Mouse (Mus musculus) testis, postnatal 14 days (tissue): ENCODE measurements around the gene Gm27027.

Experiments
- DNase-seq: peaks from one replicate; pipeline ENCODE4 v3.0.0; 2021; ENCODE audit warnings: low spot score

Gene Gm27027

DNA sequence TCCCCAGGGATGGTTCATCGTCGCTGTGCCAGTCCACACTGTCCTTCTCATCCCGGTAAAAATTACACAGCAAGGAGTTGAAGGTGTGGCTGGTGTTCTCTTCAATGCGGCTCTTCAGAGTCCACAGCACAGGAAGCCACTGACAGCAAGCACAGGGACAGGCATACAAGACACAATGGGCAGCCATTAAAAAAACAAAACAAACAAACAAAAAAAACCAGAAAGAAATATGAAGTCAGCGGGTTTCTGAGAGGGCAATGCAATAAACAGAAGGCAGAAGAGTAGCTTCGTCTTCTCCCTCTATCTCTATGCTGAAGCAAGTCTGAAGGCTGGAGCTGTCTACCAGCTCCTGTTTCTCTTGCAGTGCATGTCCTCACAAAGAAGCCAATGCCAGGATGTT lies at the start of gene Gm27027:
TSS of gene Gm27027 (minus strand) at position 101 of the 400 bp plus-strand sequence.
- DNase-seq, result no peak

DNA sequence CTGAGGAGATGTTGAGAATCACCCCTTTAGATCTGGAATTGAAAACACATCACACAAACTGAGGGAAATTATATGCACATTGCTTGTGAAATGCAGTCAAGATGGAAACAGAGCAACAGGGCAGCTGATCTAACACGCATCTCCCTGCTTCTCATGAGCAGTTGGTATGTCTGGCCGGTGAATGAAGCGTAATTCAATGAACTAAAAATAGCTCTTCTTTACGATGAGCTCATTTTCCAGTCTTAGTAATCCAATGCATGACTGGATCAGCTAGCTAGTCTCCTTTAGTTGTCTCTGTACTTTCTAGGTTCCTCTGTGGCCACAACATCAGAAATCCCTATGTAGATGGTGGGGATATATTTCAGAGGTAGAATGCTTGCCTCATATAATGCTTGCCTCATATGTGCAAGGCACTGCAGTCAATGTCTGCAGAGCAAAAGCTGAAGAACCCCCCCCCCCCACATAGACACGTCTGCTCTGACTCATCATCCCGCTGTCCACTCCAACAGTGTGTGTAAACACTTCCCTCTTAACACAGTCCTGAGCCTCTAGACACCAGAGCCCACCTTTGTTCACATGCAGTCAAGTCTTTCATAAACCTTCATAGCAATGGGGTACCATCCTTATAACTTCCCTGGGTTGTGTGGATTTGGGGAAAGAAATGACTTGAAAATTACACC lies 49.4 kb upstream of the Gm27027 start:
- DNase-seq, result no peak

DNA sequence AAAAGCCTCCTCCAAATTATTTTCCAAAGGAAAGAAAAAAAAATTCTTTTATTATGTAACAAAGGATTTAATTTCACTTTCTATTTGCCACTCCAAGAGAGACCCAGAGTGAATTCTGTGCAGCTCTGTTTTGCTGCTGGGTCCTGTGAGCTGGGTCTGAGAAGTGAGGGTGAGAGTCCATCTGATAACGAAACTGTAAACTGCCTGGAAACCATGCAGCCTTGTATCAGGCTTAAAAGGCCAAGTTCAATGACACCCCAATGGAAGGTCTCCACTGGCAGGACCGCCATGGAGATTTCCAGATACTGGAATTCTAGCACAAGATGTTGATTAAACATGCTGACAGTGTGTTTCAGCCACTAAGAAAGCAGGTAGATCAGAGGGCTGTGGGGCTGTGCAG lies 48.0 kb upstream of the Gm27027 start:
- DNase-seq, result no peak

DNA sequence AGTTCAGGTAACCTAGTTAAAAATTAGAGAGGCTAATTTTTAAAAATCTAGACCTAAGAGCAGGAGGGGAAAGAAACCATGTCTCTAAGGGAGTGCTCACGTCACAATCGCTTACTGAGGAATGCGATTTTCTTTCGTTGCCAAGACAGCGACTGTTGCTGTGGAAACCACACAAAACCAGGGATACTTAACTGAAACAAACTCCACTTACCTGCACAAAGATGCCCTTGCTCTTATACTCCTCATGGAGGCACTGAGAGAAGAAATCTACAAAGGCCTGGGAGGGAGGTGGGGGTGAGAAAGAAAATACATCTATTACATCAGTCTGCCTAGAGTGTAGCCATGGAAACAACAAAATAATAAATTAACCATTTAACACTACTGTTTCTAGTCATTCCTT lies 47.5 kb upstream of the Gm27027 start:
- DNase-seq, result no peak

DNA sequence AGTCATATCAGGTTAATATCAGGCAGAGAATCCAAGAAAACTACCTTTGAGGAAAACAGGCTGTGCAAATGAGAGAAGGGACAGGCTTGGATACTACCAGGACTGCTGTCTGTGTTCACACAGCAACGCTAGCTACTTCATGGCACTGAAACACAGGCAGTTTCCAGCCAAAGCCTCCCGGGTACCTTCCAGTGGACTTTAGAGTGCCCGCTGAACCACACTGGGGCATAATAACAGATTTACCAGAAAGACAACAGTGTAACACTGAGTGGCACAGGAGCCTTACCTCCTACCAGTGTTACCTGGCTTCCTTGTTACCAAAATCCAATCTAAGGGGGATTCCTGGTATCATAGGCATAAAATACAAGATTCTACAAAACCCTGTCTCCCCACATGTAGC lies 46.3 kb upstream of the Gm27027 start:
- no peak for DNase-seq

DNA sequence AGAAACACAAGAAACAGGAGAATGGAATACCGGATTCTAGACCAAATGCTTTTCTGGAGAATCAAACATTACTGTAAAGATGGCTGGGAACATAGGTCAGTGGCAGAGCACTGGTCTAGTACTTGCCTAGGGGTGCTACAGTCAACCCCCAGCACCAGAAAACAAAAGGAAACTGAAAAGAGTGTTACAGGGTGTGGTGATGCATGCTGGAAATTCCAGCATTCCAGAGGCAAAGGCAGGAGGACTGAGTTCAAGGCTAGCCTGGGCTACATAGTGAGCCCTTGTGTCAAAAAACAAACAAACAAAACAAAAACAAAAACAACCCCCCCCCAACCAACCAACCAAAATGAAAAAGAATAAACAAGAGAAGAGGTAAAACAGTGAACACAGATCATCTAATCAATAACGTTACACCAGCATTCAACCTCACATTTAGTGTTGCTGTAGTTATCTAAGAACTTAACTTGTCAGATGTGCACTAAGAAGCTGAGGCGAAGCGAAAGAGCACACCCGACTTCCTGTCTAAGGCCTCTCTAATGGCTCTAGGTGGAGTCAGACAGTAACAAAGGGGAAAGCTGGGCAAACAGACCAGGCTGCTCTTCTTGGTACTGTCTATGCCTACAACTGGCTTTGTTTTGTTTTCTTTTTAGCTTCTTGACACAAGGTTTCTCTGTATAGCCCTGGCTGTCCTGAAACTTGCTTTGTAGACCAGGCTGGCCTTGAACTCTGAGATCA lies 44.4 kb upstream of the Gm27027 start:
- DNase-seq, result no peak

DNA sequence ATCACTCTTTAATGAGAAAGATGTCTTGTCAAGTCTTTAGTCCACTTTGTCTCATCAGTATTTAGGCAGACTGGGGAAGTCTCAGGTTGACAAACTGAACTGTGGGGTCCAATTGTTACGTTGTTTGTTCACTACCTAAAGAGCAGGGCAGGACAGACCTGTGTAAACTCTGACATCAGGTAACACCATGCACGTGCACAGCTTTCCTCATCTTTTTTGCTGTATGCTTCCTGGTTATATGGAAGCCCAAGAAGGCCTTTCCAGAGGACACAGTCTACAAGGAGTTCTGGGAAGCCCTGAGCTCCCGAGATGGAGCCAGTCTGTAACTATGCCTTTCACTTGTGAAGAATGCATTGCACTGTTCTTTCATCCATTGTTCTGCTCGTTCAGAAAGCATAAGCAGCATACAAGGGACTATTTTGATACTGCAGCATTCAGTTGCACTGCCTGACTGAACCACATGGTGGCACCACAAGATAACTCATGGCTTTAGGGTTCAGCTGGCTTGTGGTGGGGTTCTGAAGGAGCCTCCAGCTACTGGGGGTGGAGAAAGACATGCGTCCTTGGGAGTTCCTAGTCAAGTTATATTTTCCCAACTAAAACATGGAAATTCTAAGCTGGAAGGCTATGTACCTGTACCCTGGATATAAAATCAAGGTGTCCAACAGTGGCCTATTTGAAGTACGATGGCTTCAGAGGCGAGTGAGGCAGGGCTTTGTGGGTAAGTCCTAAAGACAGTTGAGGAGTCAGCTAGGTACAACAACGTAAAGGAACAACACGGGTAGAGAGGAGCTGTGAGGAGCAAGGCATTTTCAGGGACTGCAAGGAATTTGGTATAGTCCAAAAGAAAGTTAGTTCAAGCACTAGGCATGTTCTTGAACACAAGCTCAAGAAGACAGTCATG lies 39.5 kb upstream of the Gm27027 start:
- no peak for DNase-seq

DNA sequence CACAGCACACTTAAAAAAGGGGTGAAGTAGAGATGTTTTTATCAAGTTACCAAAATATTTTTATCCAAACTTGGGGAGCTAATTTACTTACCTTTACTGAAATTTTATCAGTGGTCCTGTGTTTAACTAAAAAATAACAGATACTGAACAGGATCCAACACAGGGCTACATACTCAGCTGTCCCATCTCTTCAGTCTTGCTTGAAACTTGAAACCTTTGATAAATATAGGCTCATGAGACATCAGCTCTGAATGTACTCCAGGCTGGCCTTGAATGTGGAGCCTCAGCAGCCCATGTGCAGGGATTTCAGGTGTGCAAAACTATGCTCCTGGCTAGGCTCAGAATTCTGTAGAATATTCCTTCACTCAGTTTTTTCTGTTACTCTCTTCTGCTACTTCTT lies 34.4 kb upstream of the Gm27027 start:
- DNase-seq, result no peak

DNA sequence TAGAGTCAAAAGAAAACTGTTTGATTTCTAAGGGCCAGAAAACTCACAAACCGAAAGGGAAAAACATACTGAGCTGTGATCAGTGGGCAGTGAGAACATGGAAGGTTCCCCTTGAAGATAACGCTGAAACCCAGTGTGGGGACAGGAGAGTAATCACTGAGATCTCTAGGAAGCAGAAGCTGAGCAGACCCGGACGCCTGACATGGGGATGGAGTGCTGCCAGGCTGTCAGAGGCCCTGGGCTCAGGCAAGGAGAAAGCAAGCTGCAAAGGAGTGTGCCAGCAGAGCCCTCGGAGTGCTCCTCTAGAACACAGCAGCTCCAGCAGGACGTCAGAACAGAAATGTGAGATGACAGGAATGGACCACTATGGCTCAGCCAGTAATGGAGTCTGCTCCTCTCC lies 28.5 kb upstream of the Gm27027 start:
- no peak for DNase-seq

DNA sequence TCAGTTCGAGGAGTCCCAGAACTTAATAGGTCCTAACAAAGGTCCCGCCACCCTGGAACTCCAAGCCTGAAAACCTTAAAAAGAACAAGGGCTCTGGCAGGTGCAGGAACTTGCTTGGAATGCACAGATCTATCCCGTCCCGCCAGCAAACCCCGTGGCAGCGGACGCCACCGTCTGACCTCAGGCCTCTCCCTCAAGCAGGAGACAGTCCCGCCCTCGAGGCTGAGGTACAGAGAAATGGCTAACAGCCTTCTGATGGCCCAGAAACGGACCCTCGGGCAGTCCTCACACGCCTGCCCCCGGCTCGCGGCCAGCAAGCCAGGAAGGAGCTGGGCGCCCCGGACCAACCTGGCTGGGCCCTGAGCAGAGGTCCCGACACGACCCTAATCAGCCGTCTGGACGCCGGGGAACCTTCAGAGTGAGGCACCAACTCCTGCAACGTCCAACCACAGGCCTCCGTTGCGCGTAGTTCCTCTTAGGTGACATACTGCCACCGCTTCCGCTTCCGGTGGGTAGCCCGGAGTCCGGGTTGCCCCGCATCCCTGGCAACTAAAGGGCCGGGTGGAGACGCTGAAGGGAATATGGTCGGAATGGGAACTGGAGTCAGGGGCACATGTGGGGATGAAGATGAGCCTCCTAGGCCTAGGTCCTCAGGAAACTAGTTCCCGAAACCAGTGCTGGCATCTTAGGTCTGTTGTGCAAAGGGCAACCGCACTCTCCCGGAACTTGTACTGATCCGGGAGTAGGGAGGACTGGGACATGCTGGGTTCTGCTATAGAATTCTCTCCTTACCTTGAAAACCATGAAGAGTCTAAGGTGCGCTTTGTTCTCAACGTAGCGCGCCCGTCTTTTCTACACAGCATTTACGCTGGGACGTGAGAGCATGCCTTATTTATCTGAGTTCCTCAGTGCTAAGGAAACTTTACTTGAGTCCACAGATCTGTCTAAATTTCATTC lies 14.5 kb upstream of the Gm27027 start, which contains the start of gene Alkbh3:
TSS of gene Alkbh3 (minus strand) at position 473 of the 957 bp plus-strand sequence.
- DNase-seq, result peak; percentile 93

DNA sequence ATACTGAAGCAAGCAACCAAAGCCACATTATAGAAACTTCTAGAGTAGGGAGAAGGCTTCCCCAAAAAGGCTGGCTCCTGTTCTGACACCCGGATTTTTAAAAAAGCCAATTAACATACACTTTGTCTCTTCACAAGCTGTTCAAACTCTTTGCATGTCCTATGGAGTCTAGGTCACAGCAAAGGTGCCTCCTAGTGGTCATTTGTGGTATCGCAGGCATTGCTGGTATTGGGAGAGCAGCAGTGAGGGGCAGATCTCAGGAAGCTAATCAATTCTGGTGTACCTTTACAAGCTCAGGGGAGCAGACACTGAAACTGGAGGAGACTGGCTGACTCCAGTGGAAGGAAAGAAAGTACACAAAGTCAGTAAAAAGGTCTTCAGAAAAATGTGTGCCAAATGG lies 6.2 kb upstream of the Gm27027 start:
- DNase-seq, result peak; percentile 60

DNA sequence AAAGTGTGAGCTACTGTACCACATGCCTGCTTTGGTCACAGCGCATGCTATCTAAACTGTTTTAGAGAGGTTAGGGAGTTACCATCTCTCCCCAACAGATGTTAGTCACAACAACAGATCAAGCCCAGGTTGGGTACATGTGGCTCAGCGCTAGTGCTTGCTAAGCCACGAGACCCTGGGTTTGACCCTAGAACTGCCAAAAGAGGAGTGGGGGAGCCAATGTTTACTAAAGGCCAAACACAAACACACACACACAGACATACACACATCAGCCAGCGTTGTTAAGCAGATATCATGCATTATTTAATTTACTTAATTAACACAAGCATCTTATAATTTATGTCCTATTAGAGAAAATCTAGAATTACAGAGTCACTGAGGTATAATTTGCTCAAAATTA lies 5.8 kb upstream of the Gm27027 start:
- no peak for DNase-seq

DNA sequence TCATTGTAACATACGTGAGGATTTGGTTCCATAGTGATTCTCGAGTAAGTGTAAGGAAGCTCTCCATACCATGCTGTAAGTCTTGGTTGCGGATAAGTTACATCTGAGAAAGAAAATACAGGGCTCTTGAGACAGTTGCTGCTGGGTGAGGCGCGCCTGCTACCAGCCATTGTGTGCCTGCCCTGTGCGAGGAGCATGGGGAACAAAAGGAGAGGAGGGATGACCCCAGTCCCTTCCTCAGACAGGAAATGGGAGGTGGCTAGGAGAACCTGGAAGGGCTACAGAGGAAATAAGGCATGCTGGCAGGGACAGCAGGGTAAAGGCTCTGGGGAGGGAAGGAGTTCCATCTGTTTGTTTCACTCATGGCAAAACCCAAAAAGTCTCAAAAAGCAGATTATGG lies 5.3 kb upstream of the Gm27027 start:
- DNase-seq, result no peak

DNA sequence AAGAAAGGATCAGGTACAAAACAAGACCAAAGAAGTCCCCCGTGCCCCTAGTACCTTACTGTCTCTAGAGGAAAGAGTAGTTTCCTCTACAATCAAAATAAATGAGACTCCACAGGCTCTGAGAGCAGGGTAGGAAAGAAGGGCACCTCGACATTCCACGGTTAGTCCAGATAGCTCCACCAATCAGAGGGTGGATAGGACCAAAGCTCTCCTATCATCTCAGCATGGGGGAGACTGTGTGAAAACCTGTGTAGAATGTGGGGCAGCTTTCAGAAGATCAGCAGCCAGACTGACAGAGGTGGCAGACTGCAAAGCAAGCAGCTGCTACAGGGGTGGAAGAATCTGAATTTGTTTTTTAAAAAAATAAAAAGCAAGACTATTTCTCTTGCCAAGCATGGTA lies 3.3 kb downstream of the Gm27027 start:
- no peak for DNase-seq

DNA sequence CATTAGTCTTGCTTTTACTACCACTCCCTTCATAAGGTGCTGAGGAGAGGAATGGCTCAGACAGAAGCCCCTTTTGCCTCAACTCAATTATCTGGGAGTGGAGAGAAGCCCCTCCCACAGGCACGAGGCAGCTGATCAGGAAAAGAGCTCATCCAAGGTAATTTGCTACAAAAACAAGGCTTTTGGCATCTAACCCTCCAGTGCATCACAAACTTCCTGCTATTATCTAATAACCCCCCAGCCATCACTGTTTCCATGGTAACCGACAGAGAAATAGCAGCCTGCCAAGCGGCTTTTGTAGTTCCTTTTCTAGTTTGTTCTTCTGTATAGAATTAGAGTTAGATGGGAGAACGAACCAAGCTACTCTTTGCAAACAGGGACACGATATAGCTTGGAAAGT lies 3.9 kb downstream of the Gm27027 start:
- DNase-seq, result no peak

DNA sequence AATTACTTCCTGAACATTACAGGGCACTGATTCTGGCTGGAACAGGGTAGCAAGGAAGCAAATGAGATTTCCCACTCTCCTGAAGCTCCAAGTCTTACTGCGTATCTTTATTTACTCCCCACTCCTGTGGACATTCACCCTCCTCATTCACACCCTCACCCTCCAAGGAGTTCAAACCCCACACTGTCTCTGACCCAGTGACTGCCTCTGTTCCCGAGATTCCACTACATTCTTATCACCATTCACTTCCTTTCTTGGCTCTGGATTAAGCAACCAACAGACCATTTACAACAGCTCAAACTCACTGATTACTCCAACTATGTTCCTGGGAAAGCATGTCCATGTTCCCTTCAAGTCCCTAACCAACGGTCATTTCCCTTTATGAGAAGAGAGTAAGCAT lies 4.8 kb downstream of the Gm27027 start:
- no peak for DNase-seq

DNA sequence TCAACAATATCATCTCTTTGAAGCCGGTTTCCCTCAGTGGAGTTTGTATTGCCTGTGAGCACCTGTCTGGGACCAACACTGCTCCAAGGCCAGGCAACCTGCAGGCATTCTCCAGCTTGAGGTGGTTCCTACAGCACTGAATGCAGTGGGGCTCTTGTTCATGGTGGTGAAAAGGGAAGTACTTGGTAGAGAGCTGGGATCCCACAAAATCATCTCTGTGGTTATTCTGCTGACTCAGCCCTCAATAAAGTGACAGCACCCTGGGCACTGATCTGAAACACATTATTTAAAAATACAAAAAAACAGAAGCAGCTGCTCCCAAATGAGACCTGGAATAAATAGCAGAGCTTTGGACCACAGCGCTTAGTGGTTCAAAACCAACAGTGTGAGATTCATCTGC lies 7.7 kb downstream of the Gm27027 start:
- DNase-seq, result no peak

DNA sequence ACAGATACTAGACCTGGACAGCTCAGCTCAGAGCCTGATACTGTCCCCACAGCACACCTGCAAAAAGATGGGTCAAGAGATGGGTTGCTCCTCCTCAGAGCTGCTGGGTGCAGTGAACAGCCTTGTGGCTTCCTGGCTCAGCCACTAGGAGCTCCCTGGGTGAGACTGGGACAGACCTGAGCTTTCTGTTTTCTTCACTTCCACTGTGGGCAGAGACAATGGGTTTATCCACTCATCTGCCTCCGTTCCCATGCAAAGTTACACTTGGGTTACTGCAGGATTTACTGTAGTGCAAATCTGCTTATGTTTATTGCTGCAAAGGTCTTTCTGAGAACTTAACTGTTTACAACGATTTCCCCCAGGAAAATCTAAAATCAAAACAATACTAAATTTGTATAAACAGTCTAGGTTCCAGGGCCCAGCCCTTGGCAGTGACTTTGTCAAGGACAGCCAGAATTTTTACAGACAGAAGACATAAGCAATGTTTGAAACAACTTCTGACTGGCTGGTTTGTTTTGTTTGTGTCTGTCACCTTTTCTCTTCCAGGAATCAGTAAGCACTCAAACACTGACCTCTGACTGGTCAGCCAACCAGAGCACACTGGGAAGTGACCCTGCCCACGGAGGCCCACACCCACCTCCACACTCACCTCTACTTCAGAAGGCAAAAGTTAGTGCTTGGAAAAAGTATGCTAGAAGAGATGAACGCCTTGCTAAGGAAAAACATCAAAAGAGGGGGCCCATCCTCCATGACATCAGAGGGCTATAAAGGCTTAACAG lies 13.5 kb downstream of the Gm27027 start:
- DNase-seq, result no peak

DNA sequence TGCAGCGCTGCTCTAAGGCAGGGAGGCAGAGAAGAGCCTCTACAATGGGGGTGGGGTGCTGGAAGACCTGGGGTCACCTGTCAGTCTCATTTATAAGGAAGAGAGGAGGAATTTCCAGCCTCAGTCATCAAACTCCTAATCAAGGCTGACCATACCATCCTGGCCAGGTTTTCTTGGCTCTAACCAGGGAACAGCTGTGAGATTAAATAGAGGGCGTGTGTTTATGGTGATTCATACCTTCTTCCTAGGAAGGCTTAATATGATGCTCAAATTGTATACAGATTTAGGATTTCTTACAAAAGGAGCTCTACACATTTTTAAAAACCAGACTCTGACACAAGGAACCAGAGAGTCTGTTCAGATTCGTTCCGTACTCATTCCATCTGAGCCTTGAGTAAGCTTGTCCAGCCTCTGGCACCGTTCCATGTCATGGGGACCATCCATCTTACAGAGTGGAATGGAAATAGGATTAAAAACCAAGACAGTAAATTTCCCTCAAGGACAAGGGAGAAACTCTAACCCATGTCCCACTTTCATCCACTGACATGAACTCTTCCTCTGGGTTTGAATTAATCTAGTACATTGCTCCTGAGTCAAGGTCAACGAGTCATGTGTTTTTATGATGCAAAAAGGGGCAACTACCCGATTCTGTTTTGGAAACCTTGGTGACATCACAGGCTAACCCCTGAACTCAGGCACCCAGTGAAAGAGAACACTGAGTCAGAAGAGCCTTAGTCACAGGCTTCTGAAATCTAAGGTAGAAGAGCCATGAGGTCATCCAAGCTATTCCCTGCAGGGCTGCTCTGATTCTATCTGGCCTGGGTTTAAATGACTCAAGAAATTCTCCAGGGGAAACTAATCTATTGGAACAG lies 16.7 kb downstream of the Gm27027 start:
- DNase-seq, result no peak
